Mouse (Mus musculus) cerebellum, adult 2 months (tissue): ENCODE data around the gene Ankk1. TPM values are rescaled to one million over a fixed set of nuclear protein-coding genes. Genes with fewer than 3 reads are reported as not detected.

ENCODE experiments used
- DNase-seq, 2 experiments: peaks; one replicate each; pipeline ENCODE4 v3.0.0; 2021
- H3K27ac ChIP-seq: fragments of 200-500 bp; 2 replicates; pipeline ENCODE4 v1.5.1; 2012; ENCODE audit warnings: low read length, control low read depth, inconsistent platforms; ENCODE audit not compliant: insufficient read depth
- H3K27me3 ChIP-seq: fragments of 200-500 bp; 2 replicates; pipeline ENCODE4 v1.6.1; 2012; ENCODE audit warnings: inconsistent platforms, mild to moderate bottlenecking, low read length, moderate library complexity; ENCODE audit not compliant: control insufficient read depth, insufficient read depth
- H3K4me1 ChIP-seq: fragments of 200-500 bp; 2 replicates; pipeline ENCODE4 v1.6.1; 2011; ENCODE audit warnings: low read length; ENCODE audit not compliant: control insufficient read depth, insufficient read depth
- H3K4me3 ChIP-seq: fragments of 200-500 bp; replicated peaks from 2 replicates; pipeline ENCODE3; 2011; ENCODE audit warnings: mild to moderate bottlenecking, low read depth, low read length, control low read depth; ENCODE audit not compliant: insufficient read depth
- CTCF ChIP-seq: fragments of 200-500 bp; IDR thresholded peaks from 2 replicates; pipeline ENCODE4 v1.5.1; 2011; ENCODE audit warnings: low read depth, mild to moderate bottlenecking, control low read depth, low read length, moderate library complexity, borderline replicate concordance; ENCODE audit not compliant: insufficient read depth
- POLR2A ChIP-seq: fragments of 200-500 bp; IDR thresholded peaks from 2 replicates; pipeline ENCODE4 v1.6.1; 2011; ENCODE audit warnings: low read length, control low read depth, borderline replicate concordance; ENCODE audit not compliant: insufficient read depth
- WGBS: fragments of 180-500 bp; shearing (Covaris S2); methylation state at CpG from one replicate; pipeline ENCODE4 v1.1.7; 2018; 5-methylcytosine and 5-hydroxymethylcytosine counted together
- polyA plus RNA-seq: library from polyadenylated mRNA; depleted of rRNA; stranded (reverse); fragments of >200 nt; gene quantifications from 2 replicates; pipeline ENCODE4 v1.2.3, GENCODE M21; 2012; rRNA removed

Gene Ankk1
- polyA plus RNA-seq, 1 experiment, result not detected

GRCm38 (mm10) chr9:49384855-49385254, 42.0 kb downstream of the Ankk1 start:
- Histone ChIP-seq H3K4me3 (no peak overlapping the region), H3K4me1 (peaks cover 1% of the 10 kb centered on the region; the same call in 1 of the 2 replicates), H3K27ac (no peak overlapping the region), H3K27me3 (no peaks in the 10 kb centered on the region)
- 96% methylated on average over 6 of the region's 6 CpGs for WGBS
- no peak for TF ChIP-seq CTCF
- no peak for DNase-seq

GRCm38 (mm10) chr9:49384041-49384440, 42.8 kb downstream of the Ankk1 start:
- H3K4me1 ChIP-seq, result peaks cover 3% of the 10 kb centered on the region; the same call in 1 of the 2 replicates
- H3K27ac ChIP-seq, result no peak overlapping the region
- no peak for DNase-seq
- TF ChIP-seq CTCF, result no peak
- TF ChIP-seq POLR2A, result no peak
- H3K27me3 ChIP-seq, result no peaks in the 10 kb centered on the region
- WGBS, result 31% methylated on average over 3 of the region's 3 CpGs
- H3K4me3 ChIP-seq, result no peak overlapping the region

GRCm38 (mm10) chr9:49379962-49380361, 46.9 kb downstream of the Ankk1 start:
- no peak overlapping the region for H3K4me3 ChIP-seq
- H3K4me1 ChIP-seq, result peaks cover 3% of the 10 kb centered on the region; the same call in 1 of the 2 replicates
- TF ChIP-seq POLR2A, result no peak
- no peak for TF ChIP-seq CTCF
- no peak overlapping the region for H3K27ac ChIP-seq
- peak; percentile 29 to 53 for DNase-seq
- no peaks in the 10 kb centered on the region for H3K27me3 ChIP-seq
- 22% methylated on average over 4 of the region's 4 CpGs for WGBS

GRCm38 (mm10) chr9:49373946-49374345, 52.9 kb downstream of the Ankk1 start:
- Histone ChIP-seq H3K27ac (no peak overlapping the region), H3K27me3 (no peaks in the 10 kb centered on the region), H3K4me1 (no peaks in the 10 kb centered on the region), H3K4me3 (no peak overlapping the region)
- WGBS, result 88% methylated on average over 2 of the region's 2 CpGs
- TF ChIP-seq CTCF (no peak), POLR2A (no peak)
- no peak for DNase-seq

- Histone ChIP-seq H3K4me1 (no peaks in the 10 kb centered on the region), H3K27ac (no peak overlapping the region), H3K27me3 (no peaks in the 10 kb centered on the region), H3K4me3 (no peak overlapping the region)
- no peak for DNase-seq
- WGBS, result 40% methylated on average over 5 of the region's 5 CpGs
- TF ChIP-seq CTCF (no peak), POLR2A (no peak)
These were observed 61.1 kb downstream of the Ankk1 start for GRCm38 (mm10) chr9:49365763-49366162.

Other genes with a start within 250 kb of the Ankk1 start
- gene Gm4894, start 176.5 kb downstream of the Ankk1 start, polyA plus RNA-seq, result not detected in 2 replicates
- 5.7 and 8.2 TPM in 2 replicates for gene Drd2, start 86.4 kb downstream of the Ankk1 start, polyA plus RNA-seq
- 3.3 and 3.5 TPM in 2 replicates for gene Ttc12, start 59.2 kb upstream of the Ankk1 start, polyA plus RNA-seq